Mouse (Mus musculus) ES-CJ7 (cell line): ENCODE data around the gene Ssbp2.
A peak's percentile ranks its signal among the peaks of the same experiment; 100 is the strongest.

Source experiments
- DNase-seq: peaks from one replicate; pipeline ENCODE4 v3.0.0; 2011; ENCODE audit warnings: low read depth, low spot score

Gene Ssbp2

DNA sequence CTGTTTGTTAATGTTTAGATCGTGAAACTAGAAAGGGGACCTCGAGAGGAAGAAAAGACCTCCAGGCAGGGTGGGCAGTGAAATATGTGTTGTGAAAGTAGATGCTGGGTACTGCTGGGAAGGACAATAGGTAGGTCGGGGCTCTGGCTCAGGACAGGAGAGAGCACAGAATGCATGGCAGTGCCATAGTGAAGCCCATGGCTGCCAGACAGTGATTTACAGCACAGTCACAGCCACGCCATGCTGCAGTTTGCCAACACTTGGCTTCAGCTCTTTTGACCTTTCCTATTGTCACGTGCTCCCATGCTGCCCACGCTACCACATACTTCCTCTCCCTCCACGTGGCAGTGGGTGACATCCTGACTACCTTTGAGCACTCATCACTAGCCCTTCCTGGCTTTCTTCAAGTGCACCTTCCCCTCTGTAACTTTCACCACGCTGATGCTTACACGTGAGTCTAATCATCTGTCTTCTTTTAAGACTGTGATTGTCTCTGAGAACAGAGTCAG is 171.3 kb downstream of the Ssbp2 start:
- DNase-seq = no peak

- DNase-seq = no peak
These were observed 174.0 kb downstream of the Ssbp2 start for GRCm38 (mm10) chr13:91634123-91634522.

GRCm38 (mm10) chr13:91635957-91636356 is 175.9 kb downstream of the Ssbp2 start:
- no peak for DNase-seq

- peak; percentile 72 for DNase-seq
These were observed 176.7 kb downstream of the Ssbp2 start for GRCm38 (mm10) chr13:91636814-91637213.

DNA sequence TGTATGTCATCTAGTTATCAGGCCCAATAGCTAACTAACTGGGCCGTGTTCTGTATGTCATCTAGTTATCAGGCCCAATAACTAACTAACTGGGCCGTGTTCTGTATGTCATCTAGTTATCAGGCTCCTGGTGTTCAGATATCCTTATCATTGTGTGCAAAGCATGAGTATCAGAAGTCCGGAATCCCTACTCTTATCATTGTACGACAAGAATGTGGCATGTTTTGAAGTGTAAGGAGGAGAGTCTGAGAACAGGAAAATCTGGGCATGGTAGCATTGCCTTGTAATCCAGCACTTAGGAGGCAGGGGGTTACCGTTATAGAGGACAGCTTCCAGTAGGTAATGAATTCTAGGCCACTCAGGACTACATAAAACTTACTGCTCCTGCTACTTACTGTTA is 178.8 kb downstream of the Ssbp2 start:
- DNase-seq = no peak

- DNase-seq = no peak
These were observed 180.1 kb downstream of the Ssbp2 start for GRCm38 (mm10) chr13:91640219-91640618.

- DNase-seq = peak; percentile 49
These were observed 188.2 kb downstream of the Ssbp2 start for GRCm38 (mm10) chr13:91648240-91648639.

DNA sequence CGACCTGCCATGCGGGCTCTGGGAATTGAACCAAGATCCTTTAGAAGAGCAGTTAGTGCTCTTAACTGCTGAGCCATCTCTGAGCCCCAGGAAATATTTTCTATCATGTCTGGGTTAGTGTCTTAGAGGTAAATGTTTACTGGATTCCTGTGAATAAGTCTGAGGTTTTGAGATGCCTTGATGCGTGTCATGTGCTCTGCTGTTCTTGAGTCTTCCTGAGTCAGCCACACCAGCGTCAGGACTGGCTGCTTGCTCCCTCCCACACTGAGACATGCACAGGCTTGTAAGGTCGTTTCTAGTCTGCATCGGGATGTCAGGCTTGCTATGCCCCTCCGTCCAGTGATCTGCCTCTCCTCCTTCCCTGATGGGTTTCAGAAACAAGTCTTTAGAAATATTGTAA is 189.8 kb downstream of the Ssbp2 start:
- DNase-seq = peak; percentile 5

- no peak for DNase-seq
These were observed 201.1 kb downstream of the Ssbp2 start for GRCm38 (mm10) chr13:91661068-91661795.

GRCm38 (mm10) chr13:91662751-91663150 is 202.7 kb downstream of the Ssbp2 start:
- DNase-seq = no peak

- DNase-seq = no peak
These were observed 213.2 kb downstream of the Ssbp2 start for GRCm38 (mm10) chr13:91673241-91673640.

DNA sequence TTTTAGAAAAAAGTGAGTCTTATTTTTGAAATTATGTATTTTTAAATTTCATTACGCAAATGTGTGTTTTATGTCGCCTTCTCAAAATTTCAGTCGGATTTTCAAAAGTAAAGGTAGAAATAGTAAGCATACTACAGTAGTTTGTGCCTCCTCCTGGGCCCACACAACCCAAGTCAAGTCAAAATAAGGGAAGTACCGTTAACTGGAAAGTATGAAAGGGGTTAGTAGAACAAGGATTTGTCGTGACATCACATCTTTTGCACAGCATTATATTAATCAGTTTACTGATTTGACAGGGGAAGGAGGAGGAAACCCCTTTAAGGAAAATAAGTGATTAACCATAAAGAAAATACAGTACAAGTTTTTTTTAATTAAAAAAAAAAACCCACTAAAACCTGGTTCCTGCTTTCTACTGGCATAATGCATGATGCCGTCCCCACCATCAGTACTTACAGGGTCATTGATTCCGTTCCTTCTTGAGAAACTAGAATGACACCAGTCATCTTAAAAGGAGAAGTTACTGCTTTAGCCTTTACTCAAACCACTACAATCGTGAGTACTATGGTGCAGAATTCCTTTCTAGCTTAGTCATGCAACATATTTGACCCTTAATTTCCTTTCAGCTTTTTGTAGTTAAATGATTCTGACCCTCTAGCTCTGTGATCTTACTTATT is 220.8 kb downstream of the Ssbp2 start:
- no peak for DNase-seq

GRCm38 (mm10) chr13:91681474-91681873 is 221.4 kb downstream of the Ssbp2 start:
- no peak for DNase-seq

DNA sequence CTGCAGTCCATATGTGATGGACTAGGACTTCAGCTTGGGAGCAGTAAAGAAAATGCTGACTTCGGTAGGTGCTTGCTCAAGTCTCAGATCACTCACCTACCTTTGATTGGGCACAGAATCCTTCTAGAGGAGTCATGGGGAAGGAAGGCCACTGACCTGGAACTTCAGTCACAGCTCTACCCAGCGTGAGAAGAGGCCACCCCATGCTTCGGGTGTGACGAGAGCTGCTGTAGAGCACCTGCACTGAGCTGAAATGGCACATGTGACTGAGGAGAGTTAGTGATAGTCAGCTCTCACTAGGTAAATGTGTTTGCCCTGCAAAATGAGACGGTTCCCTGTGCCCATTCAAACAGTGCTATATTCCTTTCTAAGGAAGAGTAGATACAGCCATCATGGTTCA is 230.0 kb downstream of the Ssbp2 start:
- no peak for DNase-seq

DNA sequence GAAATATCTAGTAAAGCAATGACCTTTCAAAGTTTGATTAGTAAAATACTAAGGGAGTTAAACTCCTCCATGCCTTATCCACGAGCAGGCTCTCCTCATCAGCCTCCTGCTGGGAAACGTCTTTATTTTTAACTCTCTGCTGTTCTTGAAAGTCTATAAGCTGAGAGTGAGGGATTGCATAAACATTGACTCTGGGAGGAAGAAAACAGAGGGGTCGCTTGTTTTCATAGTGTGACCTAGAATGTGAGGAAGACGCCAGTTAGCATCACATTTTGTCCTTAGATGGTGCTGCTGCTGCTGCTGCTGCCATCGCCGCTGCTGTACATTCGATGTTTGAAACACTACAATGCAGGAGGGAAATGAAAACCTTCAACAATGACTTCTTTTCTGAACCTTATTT is 233.5 kb downstream of the Ssbp2 start:
- DNase-seq = no peak

- no peak for DNase-seq
These were observed 235.3 kb downstream of the Ssbp2 start for GRCm38 (mm10) chr13:91695406-91695805.

DNA sequence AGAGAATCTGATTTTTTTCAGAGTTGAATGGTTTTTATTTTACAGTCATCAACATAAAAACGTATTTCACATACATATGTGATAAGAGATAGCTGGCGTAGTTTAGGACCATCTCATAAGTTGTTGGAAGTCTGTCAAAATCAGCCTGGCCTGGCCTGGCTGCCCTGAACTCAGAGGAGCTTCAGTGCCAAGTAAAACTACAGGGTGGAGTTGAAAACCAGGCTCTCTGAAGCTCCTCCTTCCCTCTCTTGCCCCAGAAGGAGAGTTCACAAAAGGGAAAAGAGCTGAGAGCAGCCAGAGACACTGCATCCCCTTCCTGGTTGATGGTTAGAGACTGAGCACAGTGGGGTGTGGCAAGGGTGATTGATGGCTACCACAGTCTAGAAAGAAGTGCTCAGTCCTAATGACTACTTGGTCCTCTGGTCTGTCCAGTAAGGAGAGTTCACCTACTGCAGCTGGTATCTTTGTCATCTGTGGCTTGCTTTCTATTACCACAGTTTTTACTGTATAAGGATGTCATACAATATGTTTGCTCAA is 236.1 kb downstream of the Ssbp2 start:
- DNase-seq = no peak

DNA sequence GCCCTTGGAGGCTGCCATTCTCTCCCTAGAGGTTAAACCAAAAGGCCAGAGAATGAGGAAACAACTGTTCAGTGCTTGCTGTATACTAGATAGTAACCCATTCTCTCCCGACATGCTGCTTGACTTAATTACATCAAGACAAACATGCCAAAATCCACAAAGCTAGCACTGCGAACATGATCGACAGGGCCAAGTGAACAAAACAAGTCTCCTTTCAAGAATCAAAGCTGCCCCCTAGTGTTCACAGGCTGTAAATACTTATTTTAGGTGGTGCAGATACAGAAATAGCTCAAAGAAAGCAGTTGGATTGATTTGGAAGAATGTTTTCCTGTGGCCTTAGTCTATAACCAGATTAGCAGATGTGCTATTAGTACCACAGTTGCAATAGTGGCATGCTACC is 236.9 kb downstream of the Ssbp2 start:
- DNase-seq = peak; percentile 59

GRCm38 (mm10) chr13:91702337-91702736 is 242.3 kb downstream of the Ssbp2 start:
- DNase-seq = no peak

DNA sequence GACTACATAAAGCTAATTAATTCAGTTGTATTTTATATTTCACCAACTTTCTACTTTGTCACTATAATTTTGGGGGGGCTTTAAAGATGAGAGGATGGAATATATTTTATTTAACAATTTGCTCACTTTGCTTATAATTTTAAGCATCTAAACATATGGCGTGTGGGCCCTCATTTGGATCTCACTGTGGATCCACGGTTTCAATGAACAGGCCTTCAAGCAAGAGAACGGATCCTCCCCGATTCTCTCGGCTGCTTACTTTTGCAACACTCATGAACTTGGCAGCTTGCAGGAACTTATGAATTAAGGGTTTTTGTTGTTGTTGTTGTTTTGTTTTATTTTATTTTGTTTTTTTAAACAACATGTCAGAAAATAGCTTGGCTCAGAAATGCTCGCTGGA is 259.4 kb downstream of the Ssbp2 start:
- DNase-seq = no peak

- DNase-seq = peak; percentile 58
These were observed 263.1 kb downstream of the Ssbp2 start for GRCm38 (mm10) chr13:91723108-91723735.

- no peak for DNase-seq
These were observed 263.6 kb downstream of the Ssbp2 start for GRCm38 (mm10) chr13:91723736-91724119.
